Mouse (Mus musculus): ENCODE measurements around the gene Aebp1. TPM values are rescaled to one million over a fixed set of nuclear protein-coding genes. Genes with fewer than 3 reads are reported as not detected.

The Aebp1 gene
- polyA plus RNA-seq, 1 experiment, result 10.3 TPM

- no peak for DNase-seq
- TF ChIP-seq POLR2A (IDR thresholded peaks at IDR 0.05; ENCODE audit: borderline replicate concordance, insufficient read depth, low read length) (no peak), CTCF (IDR thresholded peaks at IDR 0.05; ENCODE audit: borderline replicate concordance, insufficient read depth, low read depth, low read length) (no peak)
- peaks cover 17% of the 10 kb centered on the region for H3K4me1 ChIP-seq (ENCODE audit: control insufficient read depth, insufficient read depth, low read length)
- H3K27ac ChIP-seq (ENCODE audit: insufficient read depth, low read length), result no peak overlapping the region
- H3K27me3 ChIP-seq (ENCODE audit: control insufficient read depth, insufficient read depth, low read length), result no peaks in the 10 kb centered on the region
- 74% methylated on average over 2 of the region's 2 CpGs for WGBS
- H3K4me3 ChIP-seq (replicated peaks; ENCODE audit: insufficient read depth, low read depth, low read length), result no peak overlapping the region
These were observed 56.4 kb downstream of the Aebp1 start for GRCm38 (mm10) chr11:5918111-5918510.

GRCm38 (mm10) chr11:5919606-5920005 is 57.9 kb downstream of the Aebp1 start:
- H3K27me3 ChIP-seq (ENCODE audit: control insufficient read depth, insufficient read depth, low read length), result no peaks in the 10 kb centered on the region
- WGBS, result 96% methylated on average over 4 of the region's 4 CpGs
- no peak overlapping the region for H3K4me3 ChIP-seq (replicated peaks; ENCODE audit: insufficient read depth, low read depth, low read length)
- TF ChIP-seq CTCF (IDR thresholded peaks at IDR 0.05; ENCODE audit: borderline replicate concordance, insufficient read depth, low read depth, low read length) (no peak), POLR2A (IDR thresholded peaks at IDR 0.05; ENCODE audit: borderline replicate concordance, insufficient read depth, low read length) (no peak)
- DNase-seq, result no peak
- peaks cover 16% of the 10 kb centered on the region for H3K4me1 ChIP-seq (ENCODE audit: control insufficient read depth, insufficient read depth, low read length)
- no peak overlapping the region for H3K27ac ChIP-seq (ENCODE audit: insufficient read depth, low read length)

- Histone ChIP-seq H3K4me1 (ENCODE audit: control insufficient read depth, insufficient read depth, low read length) (peaks cover 12% of the 10 kb centered on the region), H3K4me3 (replicated peaks; ENCODE audit: insufficient read depth, low read depth, low read length) (no peak overlapping the region), H3K27me3 (ENCODE audit: control insufficient read depth, insufficient read depth, low read length) (no peaks in the 10 kb centered on the region), H3K27ac (ENCODE audit: insufficient read depth, low read length) (no peak overlapping the region)
- DNase-seq, result no peak
- no peak for TF ChIP-seq POLR2A (IDR thresholded peaks at IDR 0.05; ENCODE audit: borderline replicate concordance, insufficient read depth, low read length)
- no peak for TF ChIP-seq CTCF (IDR thresholded peaks at IDR 0.05; ENCODE audit: borderline replicate concordance, insufficient read depth, low read depth, low read length)
- WGBS, result 48% methylated on average over 17 of the region's 17 CpGs
These were observed 58.7 kb downstream of the Aebp1 start for GRCm38 (mm10) chr11:5920323-5920960.

Other genes with a start within 250 kb of the Aebp1 start
- gene Mrps24, start 146.3 kb upstream of the Aebp1 start, polyA plus RNA-seq (2012; rRNA removed), result 122 and 124 TPM in 2 replicates
- gene Urgcp, start 99.6 kb upstream of the Aebp1 start, polyA plus RNA-seq (2012; rRNA removed), result 36.4 and 37.9 TPM in 2 replicates
- 80.9 and 83.7 TPM in 2 replicates for gene Dbnl, start 73.5 kb upstream of the Aebp1 start, polyA plus RNA-seq (2012; rRNA removed)
- gene Pgam2, start 58.2 kb upstream of the Aebp1 start, polyA plus RNA-seq (2012; rRNA removed), result 0.63 and 1.1 TPM in 2 replicates
- gene Polm, start 23.9 kb upstream of the Aebp1 start, polyA plus RNA-seq (2012; rRNA removed), result 15.0 and 19.3 TPM in 2 replicates
- gene Pold2, start 16.3 kb downstream of the Aebp1 start, polyA plus RNA-seq (2012; rRNA removed), result 47.4 and 55.0 TPM in 2 replicates
- not detected in 2 replicates for gene Myl7, start 36.8 kb downstream of the Aebp1 start, polyA plus RNA-seq (2012; rRNA removed)
- gene Gck, start 88.1 kb downstream of the Aebp1 start, polyA plus RNA-seq (2012; rRNA removed), result 0.74 and 1.1 TPM in 2 replicates
- gene Ykt6, start 93.7 kb downstream of the Aebp1 start, polyA plus RNA-seq (2012; rRNA removed), result 54.2 and 54.9 TPM in 2 replicates
- gene Camk2b, start 204.4 kb downstream of the Aebp1 start, polyA plus RNA-seq (2012; rRNA removed), result 479 and 518 TPM in 2 replicates

Data from cerebellum, adult 2 months (tissue).